ENCODE assay signal across 24 mouse cellular contexts in the genomic region with DNA sequence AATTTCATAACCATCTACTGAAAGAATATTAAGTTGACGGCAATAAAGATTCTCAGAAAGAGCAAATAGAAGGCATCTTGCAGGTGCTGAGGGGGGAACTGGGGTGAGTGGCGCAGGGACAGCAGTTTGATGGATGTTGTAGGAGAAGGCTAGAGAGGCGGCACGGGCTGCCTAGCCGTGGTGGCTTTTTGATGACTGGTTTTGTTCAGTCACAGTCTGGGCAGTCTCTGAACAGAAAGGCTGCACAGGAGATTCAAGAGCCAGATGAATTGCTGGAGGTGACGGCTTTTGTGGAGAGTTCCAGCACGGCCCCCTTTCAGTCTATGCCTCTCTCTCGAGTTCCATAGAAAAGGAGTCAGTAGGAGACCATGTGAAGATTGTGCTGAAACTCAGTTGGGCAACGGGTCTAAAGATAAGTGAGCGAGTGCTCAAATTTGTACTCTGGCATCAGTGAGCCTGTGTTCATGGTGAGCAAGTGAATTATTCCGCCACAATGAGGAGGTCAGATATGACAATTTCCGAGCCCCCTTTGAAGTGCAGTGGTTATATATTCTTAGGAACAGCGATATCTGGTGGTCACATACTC.
A peak's percentile ranks its signal among the peaks of the same experiment; 100 is the strongest.
DNase-seq lines count a peak whose midpoint lies in the region; ATAC-seq and TF ChIP-seq lines count a peak whose summit lies in the region.
"Had no signal": no experiment of that assay in that cellular context is flagged by ENCODE, and none has a peak within 500 bp of the region (broad histone marks: within the 10 kb centered on the region; RNA-seq: fewer than 3 reads in every experiment).

No protein-coding gene starts in this region.

- no peaks in the 10 kb centered on the region for H3K27me3 ChIP-seq in cerebellum, adult 2 months (ENCODE audit: control insufficient read depth, insufficient read depth, low read length)
- H3K27me3 ChIP-seq in forebrain, embryonic 15.5 days = no peaks in the 10 kb centered on the region
- no peaks in the 10 kb centered on the region for H3K27me3 ChIP-seq in forebrain, embryonic 12.5 days
- no peaks in the 10 kb centered on the region for H3K27me3 ChIP-seq in midbrain, embryonic 11.5 days (ENCODE audit: control insufficient read depth, insufficient read depth, low read length)
- H3K27me3 ChIP-seq in midbrain, embryonic 14.5 days (ENCODE audit: control insufficient read depth, insufficient read depth, low read length) = no peaks in the 10 kb centered on the region
- H3K27me3 ChIP-seq in neural tube, embryonic 13.5 days = no peaks in the 10 kb centered on the region
- H3K27me3 ChIP-seq: embryonic facial prominence, embryonic 13.5 days had no signal

- H3K4me1 ChIP-seq in cerebellum, adult 2 months (ENCODE audit: control insufficient read depth, insufficient read depth, low read length) = peaks cover 19% of the 10 kb centered on the region
- 0 out of 2 replicates have a peak, but pooled peaks cover 3% of the 10 kb centered on the region for H3K4me1 ChIP-seq in forebrain, embryonic 15.5 days
- peaks cover 4% of the 10 kb centered on the region; the same call in 1 of the 2 replicates for H3K4me1 ChIP-seq in forebrain, embryonic 12.5 days
- H3K4me1 ChIP-seq in midbrain, embryonic 11.5 days (ENCODE audit: control insufficient read depth, insufficient read depth, low read length) = no peaks in the 10 kb centered on the region
- peaks cover 4% of the 10 kb centered on the region; the same call in 1 of the 2 replicates for H3K4me1 ChIP-seq in midbrain, embryonic 14.5 days (ENCODE audit: control insufficient read depth, insufficient read depth, low read length)
- peaks cover 30% of the 10 kb centered on the region for H3K4me1 ChIP-seq in neural tube, embryonic 13.5 days (replicated peaks)
- H3K4me1 ChIP-seq: embryonic facial prominence, embryonic 13.5 days; midbrain, embryonic 10.5 days had no signal

- intact Hi-C loops in left cerebral cortex, postnatal 25 days (cut with DNase I) = no loop called here

- H3K4me2 ChIP-seq in forebrain, embryonic 15.5 days (replicated peaks) = no peak overlapping the region
- no peak overlapping the region for H3K4me2 ChIP-seq in forebrain, embryonic 12.5 days
- no peak overlapping the region for H3K4me2 ChIP-seq in midbrain, embryonic 11.5 days
- no peak overlapping the region for H3K4me2 ChIP-seq in midbrain, embryonic 14.5 days (ENCODE audit: low read length)
- H3K4me2 ChIP-seq in neural tube, embryonic 13.5 days = no peak overlapping the region
- H3K4me2 ChIP-seq: embryonic facial prominence, embryonic 13.5 days; heart, embryonic 11.5 days had no signal

- no peak for DNase-seq in cerebellum, adult 2 months
- DNase-seq in cerebellum, adult 11 months = no peak
- DNase-seq in midbrain, embryonic 11.5 days (ENCODE audit: low spot score, missing footprints) = peak; percentile 37
- DNase-seq in midbrain, embryonic 14.5 days = no peak
- DNase-seq in left cerebral cortex, postnatal 25 days (ENCODE audit: low spot score in 2 of 2) = no peak
- DNase-seq: adrenal gland, adult 8-10 months; embryo, embryonic 11 days; gastrocnemius, adult 2 months; kidney, adult 9 months; kidney, postnatal 14 days; retina, postnatal 1 day; right cerebral cortex, postnatal 25 days; spleen, adult 18-20 months had no signal

- peak overlapping the region; percentile 16; the same call in 1 of the 2 replicates for H3K27ac ChIP-seq in cerebellum, adult 2 months (ENCODE audit: insufficient read depth, low read length)
- no peak overlapping the region for H3K27ac ChIP-seq in forebrain, embryonic 15.5 days (replicated peaks)
- no peak overlapping the region for H3K27ac ChIP-seq in forebrain, embryonic 12.5 days
- H3K27ac ChIP-seq in midbrain, embryonic 11.5 days (ENCODE audit: low read depth, low read length) = no peak overlapping the region
- H3K27ac ChIP-seq in midbrain, embryonic 14.5 days (replicated peaks; ENCODE audit: low read depth, low read length) = no peak overlapping the region
- peak overlapping the region; percentile 46 for H3K27ac ChIP-seq in neural tube, embryonic 13.5 days (replicated peaks)
- H3K27ac ChIP-seq: embryonic facial prominence, embryonic 13.5 days; gastrocnemius, adult 2 months; macrophage; midbrain, embryonic 10.5 days had no signal

- TF ChIP-seq CTCF in cerebellum, adult 2 months (IDR thresholded peaks at IDR 0.05; ENCODE audit: borderline replicate concordance, insufficient read depth, low read depth, low read length) = no peak

- no peaks in the 10 kb centered on the region for H3K9me3 ChIP-seq in forebrain, embryonic 15.5 days
- no peaks in the 10 kb centered on the region for H3K9me3 ChIP-seq in forebrain, embryonic 12.5 days
- H3K9me3 ChIP-seq in midbrain, embryonic 11.5 days (ENCODE audit: control insufficient read depth, low read length) = no peaks in the 10 kb centered on the region
- H3K9me3 ChIP-seq in midbrain, embryonic 14.5 days (ENCODE audit: control insufficient read depth, low read length) = no peaks in the 10 kb centered on the region
- H3K9me3 ChIP-seq in neural tube, embryonic 13.5 days = no peaks in the 10 kb centered on the region
- H3K9me3 ChIP-seq: embryonic facial prominence, embryonic 13.5 days; midbrain, embryonic 10.5 days had no signal

- TF ChIP-seq POLR2A in cerebellum, adult 2 months (IDR thresholded peaks at IDR 0.05; ENCODE audit: borderline replicate concordance, insufficient read depth, low read length) = no peak

- no peaks in the 10 kb centered on the region for H3K36me3 ChIP-seq in forebrain, embryonic 15.5 days
- H3K36me3 ChIP-seq in forebrain, embryonic 12.5 days (replicated peaks) = no peaks in the 10 kb centered on the region
- H3K36me3 ChIP-seq in midbrain, embryonic 11.5 days (ENCODE audit: control insufficient read depth, insufficient read depth, low read length) = no peaks in the 10 kb centered on the region
- H3K36me3 ChIP-seq in midbrain, embryonic 14.5 days (ENCODE audit: control insufficient read depth, insufficient read depth, low read length) = no peaks in the 10 kb centered on the region
- H3K36me3 ChIP-seq in neural tube, embryonic 13.5 days = peaks cover 3% of the 10 kb centered on the region; the same call in 1 of the 2 replicates
- H3K36me3 ChIP-seq: embryonic facial prominence, embryonic 13.5 days; midbrain, embryonic 10.5 days had no signal

- no peak overlapping the region for H3K4me3 ChIP-seq in cerebellum, adult 2 months (replicated peaks; ENCODE audit: insufficient read depth, low read depth, low read length)
- H3K4me3 ChIP-seq in forebrain, embryonic 15.5 days = no peak overlapping the region
- no peak overlapping the region for H3K4me3 ChIP-seq in forebrain, embryonic 12.5 days (replicated peaks)
- no peak overlapping the region for H3K4me3 ChIP-seq in midbrain, embryonic 11.5 days (ENCODE audit: low read depth, low read length)
- no peak overlapping the region for H3K4me3 ChIP-seq in midbrain, embryonic 14.5 days (replicated peaks; ENCODE audit: low read depth, low read length)
- H3K4me3 ChIP-seq in neural tube, embryonic 13.5 days = no peak overlapping the region
- H3K4me3 ChIP-seq: embryonic facial prominence, embryonic 13.5 days; erythroblast, embryonic 14.5 days; gastrocnemius, adult 2 months; midbrain, embryonic 10.5 days; myocyte had no signal

- no peak overlapping the region for H3K9ac ChIP-seq in forebrain, embryonic 15.5 days (replicated peaks)
- no peak overlapping the region for H3K9ac ChIP-seq in forebrain, embryonic 12.5 days
- H3K9ac ChIP-seq in midbrain, embryonic 11.5 days (ENCODE audit: low read length) = no peak overlapping the region
- no peak overlapping the region for H3K9ac ChIP-seq in midbrain, embryonic 14.5 days (replicated peaks; ENCODE audit: low read length)
- H3K9ac ChIP-seq in neural tube, embryonic 13.5 days = no peak overlapping the region
- H3K9ac ChIP-seq: embryonic facial prominence, embryonic 13.5 days had no signal

- whole genome bisulfite sequencing in cerebellum, adult 2 months = 58% methylated on average over 13 of the region's 13 CpGs
- WGBS in forebrain, embryonic 15.5 days = 48% methylated on average over 13 of the region's 13 CpGs
- WGBS in forebrain, embryonic 12.5 days = 54% methylated on average over 13 of the region's 13 CpGs
- 80% methylated on average over 13 of the region's 13 CpGs for WGBS in midbrain, embryonic 11.5 days
- 73% methylated on average over 13 of the region's 13 CpGs for WGBS in midbrain, embryonic 14.5 days
- WGBS in neural tube, embryonic 13.5 days = 42% methylated on average over 13 of the region's 13 CpGs

- peak; percentile 68 for ATAC-seq in forebrain, embryonic 15.5 days (replicated peaks)
- ATAC-seq in forebrain, embryonic 12.5 days (ENCODE audit: low FRiP score) = no peak
- ATAC-seq in midbrain, embryonic 11.5 days (ENCODE audit: low FRiP score) = no peak
- no peak for ATAC-seq in midbrain, embryonic 14.5 days (ENCODE audit: low FRiP score, low TSS enrichment)
- ATAC-seq in neural tube, embryonic 13.5 days (ENCODE audit: low read depth) = peak; percentile 55
- ATAC-seq: activated CD4-positive, CD25-positive, alpha-beta regulatory T cell, adult 4 months; intestine, embryonic 16.5 days had no signal

Comparison
In these comparisons a context has a peak if more than half of its experiments do, and no peak if none do; other contexts are left out.
1. ATAC-seq: peak in forebrain, embryonic 15.5 days (single experiment) and neural tube, embryonic 13.5 days (single experiment); none in forebrain, embryonic 12.5 days (single experiment), midbrain, embryonic 11.5 days (single experiment) and midbrain, embryonic 14.5 days (single experiment).
2. H3K27ac ChIP-seq: peak in cerebellum, adult 2 months (single experiment) and neural tube, embryonic 13.5 days (single experiment); none in forebrain, embryonic 15.5 days (single experiment), forebrain, embryonic 12.5 days (single experiment), midbrain, embryonic 11.5 days (single experiment) and midbrain, embryonic 14.5 days (single experiment).